Mouse (Mus musculus): ENCODE data around the gene Hist1h4j.
"Not testable (repeated sequence)": the region's sequence is repeated elsewhere in the genome, so short reads cannot be mapped to it uniquely, and the experiment has no call there.

Gene Hist1h4j

GRCm38 (mm10) chr13:21727948-21728572, 6.8 kb upstream of the Hist1h4j start:
- no peak for DNase-seq

GRCm38 (mm10) chr13:21729544-21729943, 5.3 kb upstream of the Hist1h4j start:
- DNase-seq = no peak

- DNase-seq = no peak
Observed at GRCm38 (mm10) chr13:21733466-21733865, 1.4 kb upstream of the Hist1h4j start.

- DNase-seq = peak; percentile 64 to 68
Observed at GRCm38 (mm10) chr13:21734010-21734905, 606 bp upstream of the Hist1h4j start.

- no peak for DNase-seq
Observed at GRCm38 (mm10) chr13:21745006-21745405, 10.1 kb downstream of the Hist1h4j start.

GRCm38 (mm10) chr13:21749387-21750158, 14.7 kb downstream of the Hist1h4j start:
- no peak for DNase-seq

GRCm38 (mm10) chr13:21750159-21751017, 15.5 kb downstream of the Hist1h4j start, which contains the start of gene Hist1h4k:
Gene Hist1h4k (minus strand): TSS chr13:21750505.
- peak; percentile 58 to 68 for DNase-seq

- DNase-seq = no peak
Observed at GRCm38 (mm10) chr13:21751417-21751816, 16.6 kb downstream of the Hist1h4j start.

GRCm38 (mm10) chr13:21751827-21752226, 17.0 kb downstream of the Hist1h4j start:
- DNase-seq = no peak

GRCm38 (mm10) chr13:21752356-21752755, 17.5 kb downstream of the Hist1h4j start:
- no peak for DNase-seq

GRCm38 (mm10) chr13:21753051-21753523, 18.2 kb downstream of the Hist1h4j start:
- DNase-seq = no peak

- peak; percentile 12 to 58 for DNase-seq
Observed at GRCm38 (mm10) chr13:21753524-21754285, 18.8 kb downstream of the Hist1h4j start, which contains the start of the genes Hist1h2ak and Hist1h2bn. Gene Hist1h2ak (minus strand): TSS chr13:21753827. Gene Hist1h2bn (plus strand): TSS chr13:21754123.

GRCm38 (mm10) chr13:21754294-21755001, 19.6 kb downstream of the Hist1h4j start:
- not testable (repeated sequence) for DNase-seq

- no peak for DNase-seq
Observed at GRCm38 (mm10) chr13:21755707-21756106, 20.8 kb downstream of the Hist1h4j start.

- peak; percentile 23 to 28 for DNase-seq
Observed at GRCm38 (mm10) chr13:21778814-21779766, 44.2 kb downstream of the Hist1h4j start.

GRCm38 (mm10) chr13:21779767-21780731, 45.2 kb downstream of the Hist1h4j start, which contains the start of gene Hist1h1b:
Gene Hist1h1b (minus strand): TSS chr13:21780625.
- DNase-seq = peak in 1 of 2 experiments; percentile 9

- DNase-seq = no peak
Observed at GRCm38 (mm10) chr13:21781021-21781555, 46.2 kb downstream of the Hist1h4j start.
